Mouse (Mus musculus): ENCODE results near the gene Vmn1r4. TPM values are rescaled to one million over a fixed set of nuclear protein-coding genes. Genes with fewer than 3 reads are reported as not detected.

Gene Vmn1r4
- polyA plus RNA-seq (2014; fragmentation: Nextera tagmentation; extraction: Ambion mirVana), result 0.20 and 0.21 TPM in 2 replicates

DNA sequence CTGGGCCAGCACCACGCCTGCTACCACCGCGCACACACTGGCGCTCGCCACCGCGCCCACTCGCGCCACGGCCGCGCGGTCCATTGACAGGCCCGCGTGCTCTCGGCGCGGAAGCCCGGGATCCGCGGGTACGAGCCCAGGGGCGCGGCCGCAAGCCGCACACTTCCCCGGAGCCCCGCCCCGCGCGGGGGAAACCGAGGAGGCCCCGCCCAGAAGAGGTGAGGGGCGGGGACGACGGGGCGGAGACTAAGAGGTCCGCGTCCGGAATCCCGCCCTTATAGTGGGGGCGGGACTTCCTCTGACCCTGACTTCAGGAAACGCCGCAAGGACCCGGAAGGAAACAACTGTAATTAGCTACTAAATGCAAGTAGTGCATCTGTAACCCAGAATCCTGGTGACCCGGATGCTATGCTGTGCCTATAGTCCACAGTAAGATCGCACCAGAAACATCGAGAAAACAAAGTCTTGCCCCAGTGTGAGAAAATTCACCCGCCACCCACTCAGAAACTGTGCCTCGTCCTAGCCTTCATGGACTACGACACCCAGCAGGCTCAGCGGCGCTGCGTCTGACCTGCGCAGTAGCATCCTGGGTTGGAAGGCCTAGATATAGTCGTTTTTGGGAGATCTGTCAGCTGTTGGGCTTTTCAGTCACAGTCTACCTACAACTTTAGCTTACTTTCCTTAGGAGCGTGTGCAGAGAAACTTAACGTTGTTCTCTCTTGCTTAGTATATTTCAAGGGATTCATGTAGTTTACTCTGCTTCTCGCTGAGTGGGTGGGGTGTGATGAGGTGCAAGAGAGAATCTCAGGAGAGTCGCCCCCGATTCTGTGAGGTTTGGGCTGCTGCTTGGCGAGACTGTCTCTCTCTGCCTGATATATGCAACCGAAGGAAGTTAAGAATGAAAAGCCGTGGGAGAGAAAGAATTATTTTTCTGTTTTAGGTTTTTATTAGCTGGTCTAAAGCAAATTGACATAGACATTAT is at the start of gene Vmn1r4, which contains the start of gene Nt5c3:
Gene Vmn1r4, plus strand, starts transcription at position 290 of the 982 bp plus-strand sequence.
Gene Nt5c3, minus strand, starts transcription at position 207 of the 982 bp plus-strand sequence.
- Histone ChIP-seq H3K27ac (ENCODE audit: low read depth, low read length) (peak within 1 kb of the TSS; percentile 83), H3K27me3 (ENCODE audit: control insufficient read depth, insufficient read depth, low read length) (no peaks in the 10 kb centered on the region), H3K4me3 (ENCODE audit: low read depth, low read length) (peak within 1 kb of the TSS; percentile 90), H3K36me3 (ENCODE audit: control insufficient read depth, insufficient read depth, low read length) (no peaks in the 10 kb centered on the region), H3K9ac (ENCODE audit: low read depth, low read length) (peak within 1 kb of the TSS; percentile 84), H3K4me2 (peak within 1 kb of the TSS; percentile 67), H3K9me3 (replicated peaks; ENCODE audit: control insufficient read depth, low read length) (no peaks in the 10 kb centered on the region), H3K4me1 (ENCODE audit: control insufficient read depth, insufficient read depth, low read length) (peaks cover 10% of the 10 kb centered on the region)
- WGBS (ENCODE audit: insufficient replicate concordance), result 3% methylated on average over 64 of the region's 64 CpGs
- peak; percentile 96 for ATAC-seq (replicated peaks; ENCODE audit: insufficient number of reproducible peaks, low FRiP score, low TSS enrichment)

DNA sequence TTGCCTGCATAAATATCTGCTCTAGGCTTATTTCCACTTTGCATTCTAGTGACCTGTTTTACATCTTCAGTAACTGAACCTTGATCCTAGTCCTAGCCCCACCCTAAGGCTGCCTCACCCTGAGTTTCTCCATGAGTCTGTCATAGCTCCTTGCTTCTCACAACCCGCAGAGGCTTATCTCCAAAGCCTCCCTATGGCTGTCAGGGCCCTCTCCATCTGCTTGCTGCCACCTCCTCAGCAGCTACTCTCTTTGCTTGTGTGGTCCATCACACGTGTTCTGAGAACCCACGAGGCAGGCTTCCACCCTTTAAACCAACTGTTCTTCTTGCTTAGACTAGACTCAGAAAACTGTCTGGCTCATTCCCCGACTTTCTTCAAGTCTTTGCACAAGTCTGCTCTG is 46.9 kb upstream of the Vmn1r4 start:
- no peak overlapping the region for H3K4me3 ChIP-seq (ENCODE audit: low read depth, low read length)
- H3K4me1 ChIP-seq (ENCODE audit: control insufficient read depth, insufficient read depth, low read length), result peaks cover 19% of the 10 kb centered on the region
- ATAC-seq (replicated peaks; ENCODE audit: insufficient number of reproducible peaks, low FRiP score, low TSS enrichment), result no peak
- H3K27me3 ChIP-seq (ENCODE audit: control insufficient read depth, insufficient read depth, low read length), result no peaks in the 10 kb centered on the region
- 55% methylated on average over 4 of the region's 4 CpGs for WGBS (ENCODE audit: insufficient replicate concordance)
- H3K9ac ChIP-seq (ENCODE audit: low read depth, low read length), result no peak overlapping the region
- no peak overlapping the region for H3K4me2 ChIP-seq
- no peaks in the 10 kb centered on the region; the same call in 1 of the 2 replicates for H3K36me3 ChIP-seq (ENCODE audit: control insufficient read depth, insufficient read depth, low read length)
- no peak overlapping the region for H3K27ac ChIP-seq (ENCODE audit: low read depth, low read length)
- no peaks in the 10 kb centered on the region for H3K9me3 ChIP-seq (replicated peaks; ENCODE audit: control insufficient read depth, low read length)

DNA sequence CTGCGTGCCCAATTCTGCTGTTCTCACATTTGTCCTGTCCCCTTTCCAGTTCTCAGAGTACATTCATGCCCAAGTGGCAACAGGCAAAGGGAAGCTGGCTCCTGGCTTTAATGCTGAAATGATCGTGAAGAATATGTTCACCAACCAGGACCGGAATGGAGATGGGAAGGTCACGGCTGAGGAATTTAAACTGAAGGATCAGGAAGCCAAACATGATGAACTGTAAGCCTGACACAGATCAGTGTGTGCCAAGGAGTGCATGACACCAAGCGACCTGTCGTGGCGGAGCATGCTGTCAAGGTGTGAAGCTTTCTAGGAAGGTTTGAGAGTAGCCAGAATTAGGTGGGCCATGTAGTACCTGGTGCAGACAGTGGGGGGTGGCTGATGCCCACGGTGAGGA is 45.8 kb upstream of the Vmn1r4 start:
- Histone ChIP-seq H3K4me1 (ENCODE audit: control insufficient read depth, insufficient read depth, low read length) (peaks cover 19% of the 10 kb centered on the region), H3K4me3 (ENCODE audit: low read depth, low read length) (no peak overlapping the region), H3K4me2 (no peak overlapping the region), H3K9ac (ENCODE audit: low read depth, low read length) (no peak overlapping the region), H3K36me3 (ENCODE audit: control insufficient read depth, insufficient read depth, low read length) (peaks cover 2% of the 10 kb centered on the region; the same call in 1 of the 2 replicates), H3K27me3 (ENCODE audit: control insufficient read depth, insufficient read depth, low read length) (no peaks in the 10 kb centered on the region), H3K27ac (ENCODE audit: low read depth, low read length) (no peak overlapping the region), H3K9me3 (replicated peaks; ENCODE audit: control insufficient read depth, low read length) (no peaks in the 10 kb centered on the region)
- 87% methylated on average over 8 of the region's 8 CpGs for WGBS (ENCODE audit: insufficient replicate concordance)
- no peak for ATAC-seq (replicated peaks; ENCODE audit: insufficient number of reproducible peaks, low FRiP score, low TSS enrichment)

DNA sequence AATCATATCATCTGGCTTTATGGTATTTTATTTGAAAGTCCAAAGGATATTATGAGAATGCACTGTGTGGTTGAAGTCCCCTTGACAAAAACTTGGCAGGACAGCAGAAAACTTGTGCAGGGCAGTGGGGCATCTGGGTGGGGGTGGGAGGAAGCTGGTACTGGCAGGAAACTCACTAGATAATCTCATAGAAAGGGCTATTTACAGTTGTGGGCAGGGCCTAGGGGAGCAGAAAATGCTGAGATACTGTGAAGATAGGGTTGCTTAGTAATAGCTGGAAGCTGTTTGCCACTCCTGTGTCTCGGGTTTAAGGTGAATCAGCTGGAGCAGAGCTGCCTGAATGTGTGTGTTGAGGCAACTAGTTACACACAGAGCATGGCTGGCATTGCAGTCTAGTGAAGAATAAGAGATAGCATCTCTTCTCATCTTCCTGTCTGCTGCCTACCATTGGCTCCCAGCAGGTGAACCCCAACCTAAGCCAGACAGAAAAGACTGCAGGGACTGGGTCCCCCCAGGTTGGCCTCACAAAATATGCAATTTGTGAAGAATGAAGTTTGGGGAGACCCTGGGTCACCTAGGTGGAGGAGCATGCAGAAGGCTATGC is 44.4 kb upstream of the Vmn1r4 start:
- no peak overlapping the region for H3K4me2 ChIP-seq
- no peaks in the 10 kb centered on the region for H3K9me3 ChIP-seq (replicated peaks; ENCODE audit: control insufficient read depth, low read length)
- H3K27ac ChIP-seq (ENCODE audit: low read depth, low read length), result peak overlapping the region; percentile 54
- H3K9ac ChIP-seq (ENCODE audit: low read depth, low read length), result no peak overlapping the region
- peak; percentile 40; the same call in 1 of the 2 replicates for ATAC-seq (replicated peaks; ENCODE audit: insufficient number of reproducible peaks, low FRiP score, low TSS enrichment)
- no peak overlapping the region for H3K4me3 ChIP-seq (ENCODE audit: low read depth, low read length)
- 33% methylated on average over 1 of the region's 1 CpGs for WGBS (ENCODE audit: insufficient replicate concordance)
- H3K4me1 ChIP-seq (ENCODE audit: control insufficient read depth, insufficient read depth, low read length), result peaks cover 19% of the 10 kb centered on the region
- peaks cover 5% of the 10 kb centered on the region for H3K36me3 ChIP-seq (ENCODE audit: control insufficient read depth, insufficient read depth, low read length)
- no peaks in the 10 kb centered on the region for H3K27me3 ChIP-seq (ENCODE audit: control insufficient read depth, insufficient read depth, low read length)

DNA sequence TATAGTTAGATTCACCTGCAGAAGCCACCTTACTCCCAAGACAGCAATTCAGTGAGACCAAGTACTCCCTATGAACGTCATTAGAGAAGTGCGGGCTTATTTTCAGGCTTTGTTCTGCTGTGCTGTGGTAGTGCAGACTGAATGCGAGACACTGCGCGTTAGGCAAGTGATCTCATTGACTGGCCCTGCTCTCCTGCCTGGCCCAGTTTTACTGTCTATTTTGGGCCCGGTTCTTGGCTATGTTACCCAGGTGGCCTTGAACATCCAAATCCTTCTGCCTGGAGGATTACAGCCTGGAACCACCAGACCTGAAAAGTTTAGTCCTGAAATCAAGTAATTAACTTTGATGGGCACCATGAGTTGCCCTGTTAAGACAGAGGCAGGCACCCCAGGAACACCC is 35.3 kb upstream of the Vmn1r4 start:
- H3K4me2 ChIP-seq, result no peak overlapping the region
- no peaks in the 10 kb centered on the region for H3K9me3 ChIP-seq (replicated peaks; ENCODE audit: control insufficient read depth, low read length)
- H3K4me1 ChIP-seq (ENCODE audit: control insufficient read depth, insufficient read depth, low read length), result no peaks in the 10 kb centered on the region
- no peak overlapping the region for H3K4me3 ChIP-seq (ENCODE audit: low read depth, low read length)
- no peaks in the 10 kb centered on the region for H3K27me3 ChIP-seq (ENCODE audit: control insufficient read depth, insufficient read depth, low read length)
- H3K9ac ChIP-seq (ENCODE audit: low read depth, low read length), result no peak overlapping the region
- H3K27ac ChIP-seq (ENCODE audit: low read depth, low read length), result no peak overlapping the region
- 93% methylated on average over 6 of the region's 6 CpGs for WGBS (ENCODE audit: insufficient replicate concordance)
- ATAC-seq (replicated peaks; ENCODE audit: insufficient number of reproducible peaks, low FRiP score, low TSS enrichment), result no peak
- peaks cover 17% of the 10 kb centered on the region for H3K36me3 ChIP-seq (ENCODE audit: control insufficient read depth, insufficient read depth, low read length)

DNA sequence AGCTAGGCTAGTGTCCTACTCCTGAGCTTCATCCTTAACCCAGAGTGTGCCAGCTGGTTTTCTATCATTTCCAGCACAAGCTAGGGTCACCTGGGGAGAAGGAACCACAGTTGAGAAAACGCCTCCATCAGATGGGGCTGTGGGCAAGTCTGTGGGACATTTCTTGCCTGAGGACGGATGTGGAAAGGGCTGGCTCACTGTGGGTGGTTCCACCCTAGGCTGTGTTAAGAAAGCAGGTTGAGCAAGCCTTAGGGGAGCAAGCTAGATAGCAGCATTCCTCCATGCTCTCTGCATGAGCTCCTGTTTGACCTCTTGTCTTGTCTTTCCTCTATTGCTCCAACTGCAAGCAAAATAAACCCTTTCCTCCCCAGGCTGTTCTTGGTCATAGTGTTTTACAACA is 33.1 kb upstream of the Vmn1r4 start:
- H3K27me3 ChIP-seq (ENCODE audit: control insufficient read depth, insufficient read depth, low read length), result no peaks in the 10 kb centered on the region
- peaks cover 17% of the 10 kb centered on the region for H3K36me3 ChIP-seq (ENCODE audit: control insufficient read depth, insufficient read depth, low read length)
- no peak overlapping the region for H3K4me2 ChIP-seq
- H3K9me3 ChIP-seq (replicated peaks; ENCODE audit: control insufficient read depth, low read length), result no peaks in the 10 kb centered on the region
- H3K4me3 ChIP-seq (ENCODE audit: low read depth, low read length), result no peak overlapping the region
- WGBS (ENCODE audit: insufficient replicate concordance), result 82% methylated on average over 2 of the region's 2 CpGs
- no peaks in the 10 kb centered on the region for H3K4me1 ChIP-seq (ENCODE audit: control insufficient read depth, insufficient read depth, low read length)
- no peak overlapping the region for H3K9ac ChIP-seq (ENCODE audit: low read depth, low read length)
- ATAC-seq (replicated peaks; ENCODE audit: insufficient number of reproducible peaks, low FRiP score, low TSS enrichment), result no peak
- H3K27ac ChIP-seq (ENCODE audit: low read depth, low read length), result no peak overlapping the region

DNA sequence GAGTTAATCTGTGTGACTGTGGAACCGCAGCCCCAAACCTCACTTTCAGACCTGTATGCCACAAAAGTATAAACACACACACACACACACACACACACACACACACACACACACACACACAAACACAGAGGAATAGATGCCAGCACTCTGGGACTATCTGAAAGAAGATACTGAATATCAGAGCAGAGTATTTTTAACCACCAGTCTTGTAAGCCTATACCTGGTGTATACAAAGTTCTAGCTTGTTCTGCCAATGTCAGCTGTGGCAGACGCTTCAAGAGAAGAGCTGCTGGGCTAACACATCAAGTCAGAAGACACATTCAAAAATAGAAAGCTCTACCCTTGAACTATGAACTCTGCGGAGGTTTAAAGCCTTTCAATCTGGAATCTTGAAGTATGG is 24.2 kb upstream of the Vmn1r4 start:
- no peak overlapping the region for H3K4me3 ChIP-seq (ENCODE audit: low read depth, low read length)
- H3K9ac ChIP-seq (ENCODE audit: low read depth, low read length), result 0 out of 2 replicates have a peak overlapping the region, but pooled peaks have one; percentile 28
- H3K4me2 ChIP-seq, result peak overlapping the region; percentile 31; the same call in 1 of the 2 replicates
- no peak for ATAC-seq (replicated peaks; ENCODE audit: insufficient number of reproducible peaks, low FRiP score, low TSS enrichment)
- H3K27ac ChIP-seq (ENCODE audit: low read depth, low read length), result peak overlapping the region; percentile 64
- H3K36me3 ChIP-seq (ENCODE audit: control insufficient read depth, insufficient read depth, low read length), result no peaks in the 10 kb centered on the region
- H3K9me3 ChIP-seq (replicated peaks; ENCODE audit: control insufficient read depth, low read length), result no peaks in the 10 kb centered on the region
- H3K4me1 ChIP-seq (ENCODE audit: control insufficient read depth, insufficient read depth, low read length), result peaks cover 24% of the 10 kb centered on the region
- H3K27me3 ChIP-seq (ENCODE audit: control insufficient read depth, insufficient read depth, low read length), result no peaks in the 10 kb centered on the region
- WGBS (ENCODE audit: insufficient replicate concordance), result 54% methylated on average over 3 of the region's 3 CpGs

DNA sequence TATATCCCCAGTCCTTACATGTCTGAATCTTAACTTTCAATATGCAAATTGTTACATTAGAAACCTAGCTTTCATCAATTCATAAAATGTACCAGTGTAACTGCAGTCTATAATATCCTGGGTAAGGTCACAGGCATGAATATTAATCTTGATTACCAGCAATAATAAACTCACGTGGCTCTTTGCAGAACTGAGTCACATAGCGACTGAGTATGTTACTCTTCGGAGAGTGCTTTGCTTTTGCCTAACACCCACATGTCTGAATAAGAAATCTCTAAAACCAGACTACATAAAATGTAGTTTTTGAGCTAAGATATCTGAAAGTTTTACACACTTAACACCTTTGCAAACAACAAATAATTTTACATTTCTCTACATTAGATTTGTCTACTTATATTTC is 22.5 kb upstream of the Vmn1r4 start:
- ATAC-seq (replicated peaks; ENCODE audit: insufficient number of reproducible peaks, low FRiP score, low TSS enrichment), result no peak
- Histone ChIP-seq H3K27ac (ENCODE audit: low read depth, low read length) (no peak overlapping the region), H3K4me1 (ENCODE audit: control insufficient read depth, insufficient read depth, low read length) (peaks cover 28% of the 10 kb centered on the region), H3K4me2 (peak overlapping the region; percentile 66), H3K36me3 (ENCODE audit: control insufficient read depth, insufficient read depth, low read length) (no peaks in the 10 kb centered on the region), H3K4me3 (ENCODE audit: low read depth, low read length) (peak overlapping the region; percentile 40), H3K27me3 (ENCODE audit: control insufficient read depth, insufficient read depth, low read length) (no peaks in the 10 kb centered on the region), H3K9ac (ENCODE audit: low read depth, low read length) (no peak overlapping the region), H3K9me3 (replicated peaks; ENCODE audit: control insufficient read depth, low read length) (no peaks in the 10 kb centered on the region)
- WGBS (ENCODE audit: insufficient replicate concordance), result 73% methylated on average over 3 of the region's 3 CpGs
